Mouse (Mus musculus) ES-E14 (cell line): ENCODE data around the gene Rims1. TPM values are rescaled to one million over a fixed set of nuclear protein-coding genes. Genes with fewer than 3 reads are reported as not detected.

Experiments
- DNase-seq: peaks from one replicate; pipeline ENCODE4 v3.0.0-alpha.2; 2013; ENCODE audit warnings: low read depth, low spot score
- H3K27ac ChIP-seq: 2 replicates; pipeline ENCODE4 v1.5.1; 2012; ENCODE audit warnings: low read depth, mild to moderate bottlenecking, low read length, moderate library complexity, mixed read lengths; ENCODE audit not compliant: poor library complexity, insufficient read depth, severe bottlenecking
- H3K36me3 ChIP-seq: 2 replicates; pipeline ENCODE4 v1.6.1; 2012; ENCODE audit warnings: mild to moderate bottlenecking, low read length, moderate library complexity, mixed read lengths; ENCODE audit not compliant: control insufficient read depth, poor library complexity, insufficient read depth, severe bottlenecking
- H3K4me1 ChIP-seq, 2 experiments: fragments of 150-350 bp in 1 of 2; sonication (generic) in 1 of 2; 2 replicates each; pipeline ENCODE4 v1.6.1; 2012; ENCODE audit warnings: low read length in 2 of 2, mild to moderate bottlenecking in 1 of 2, mixed read lengths in 1 of 2; ENCODE audit not compliant: control insufficient read depth in 2 of 2, insufficient read depth in 2 of 2, poor library complexity in 1 of 2
- H3K4me3 ChIP-seq, 2 experiments: fragments of 150-350 bp in 1 of 2; sonication (generic) in 1 of 2; 2 replicates each; pipeline ENCODE4 v1.5.1; 2012; ENCODE audit warnings: low read length in 2 of 2, low read depth in 1 of 2, mild to moderate bottlenecking in 1 of 2, mixed read lengths in 1 of 2; ENCODE audit not compliant: insufficient read depth in 1 of 2, poor library complexity in 1 of 2, severe bottlenecking in 1 of 2
- H3K9ac ChIP-seq: 2 replicates; pipeline ENCODE4 v1.6.1; 2012; ENCODE audit warnings: low read depth, mild to moderate bottlenecking, low read length, mixed read lengths; ENCODE audit not compliant: poor library complexity, insufficient read depth, severe bottlenecking
- H3K9me3 ChIP-seq: fragments of 150-350 bp; sonication (generic); 2 replicates; pipeline ENCODE4 v1.6.1; 2012; ENCODE audit warnings: low read depth, mild to moderate bottlenecking, low read length; ENCODE audit not compliant: control insufficient read depth, insufficient read depth
- CHD2 ChIP-seq: IDR thresholded peaks from 2 replicates; pipeline ENCODE4 v1.6.1; 2014; ENCODE audit warnings: mild to moderate bottlenecking, low read depth, low read length, inconsistent platforms
- HCFC1 ChIP-seq: IDR thresholded peaks from 2 replicates; pipeline ENCODE4 v1.6.1; 2012; ENCODE audit warnings: low read length, inconsistent platforms, borderline replicate concordance; ENCODE audit not compliant: insufficient read depth
- MAFK ChIP-seq: IDR thresholded peaks from 2 replicates; pipeline ENCODE4 v1.6.1; 2014; ENCODE audit warnings: mild to moderate bottlenecking, low read depth, low read length, inconsistent platforms; ENCODE audit not compliant: insufficient read depth
- ZC3H11A ChIP-seq: IDR thresholded peaks from 2 replicates; pipeline ENCODE4 v1.6.1; 2012; ENCODE audit warnings: low read depth, mild to moderate bottlenecking, inconsistent platforms, low read length, borderline replicate concordance
- ZNF384 ChIP-seq: IDR thresholded peaks from 2 replicates; pipeline ENCODE4 v1.6.1; 2012; ENCODE audit warnings: low read depth, low read length, inconsistent platforms
- in situ Hi-C, 2 experiments: fragments of 600-800 bp; cut with MboI; formaldehyde crosslinking; loops; one replicate each; pipeline ENCODE4 v1.15.1; 2025; ENCODE audit warnings: low sequenced_read_pairs in 2 of 2, inconsistent platforms in 1 of 2; ENCODE audit not compliant: unreplicated experiment in 2 of 2
- total RNA-seq: library from RNA; depleted of rRNA; stranded (reverse); fragments of 300-350 nt; gene quantifications from 2 replicates; pipeline ENCODE4 v1.2.3, GENCODE M21; 2012

Rims1 gene
- total RNA-seq, 1 experiment, result 1.4 TPM

GRCm38 (mm10) chr1:22649432-22649831, 156.4 kb downstream of the Rims1 start:
- no peak overlapping the region for H3K27ac ChIP-seq
- no peaks in the 10 kb centered on the region for H3K4me1 ChIP-seq
- no peak overlapping the region for H3K9ac ChIP-seq
- in situ Hi-C loops, result no loop called here
- TF ChIP-seq CHD2 (no peak), MAFK (no peak), ZNF384 (no peak), HCFC1 (no peak)
- no peaks in the 10 kb centered on the region for H3K36me3 ChIP-seq
- H3K4me3 ChIP-seq, result no peak overlapping the region
- no peaks in the 10 kb centered on the region for H3K9me3 ChIP-seq
- DNase-seq, result no peak

- TF ChIP-seq ZC3H11A, result no peak
- TF ChIP-seq ZNF384, result no peak
- TF ChIP-seq MAFK, result no peak
- no peak for TF ChIP-seq HCFC1
- no peak for TF ChIP-seq CHD2
- H3K4me1 ChIP-seq, result no peaks in the 10 kb centered on the region
Measured at GRCm38 (mm10) chr1:22645257-22645656, 160.5 kb downstream of the Rims1 start.

GRCm38 (mm10) chr1:22640568-22640967, 165.2 kb downstream of the Rims1 start:
- DNase-seq, result no peak
- Histone ChIP-seq H3K9me3 (no peaks in the 10 kb centered on the region), H3K4me1 (no peaks in the 10 kb centered on the region), H3K27ac (no peak overlapping the region), H3K9ac (no peak overlapping the region), H3K4me3 (no peak overlapping the region), H3K36me3 (no peaks in the 10 kb centered on the region)
- TF ChIP-seq ZC3H11A (no peak), CHD2 (no peak), ZNF384 (no peak), HCFC1 (no peak)
- in situ Hi-C loops, result no loop called here

More at GRCm38 (mm10) chr1:22645257-22645656, 160.5 kb downstream of the Rims1 start:
- Histone ChIP-seq H3K36me3 (no peaks in the 10 kb centered on the region), H3K9me3 (no peaks in the 10 kb centered on the region), H3K9ac (no peak overlapping the region), H3K4me3 (no peak overlapping the region), H3K27ac (no peak overlapping the region)
- no peak for DNase-seq
- in situ Hi-C loops, result no loop called here

GRCm38 (mm10) chr1:22639702-22640101, 166.1 kb downstream of the Rims1 start:
- Histone ChIP-seq H3K27ac (no peak overlapping the region), H3K9ac (no peak overlapping the region), H3K4me1 (no peaks in the 10 kb centered on the region), H3K4me3 (no peak overlapping the region), H3K9me3 (no peaks in the 10 kb centered on the region), H3K36me3 (no peaks in the 10 kb centered on the region)
- in situ Hi-C loops, result no loop called here
- no peak for DNase-seq
- TF ChIP-seq ZNF384 (no peak), HCFC1 (no peak), MAFK (no peak), ZC3H11A (no peak), CHD2 (no peak)

GRCm38 (mm10) chr1:22633871-22634270, 171.9 kb downstream of the Rims1 start:
- H3K4me1 ChIP-seq, result no peaks in the 10 kb centered on the region
- H3K36me3 ChIP-seq, result no peaks in the 10 kb centered on the region
- in situ Hi-C loops, result no loop called here
- H3K27ac ChIP-seq, result no peak overlapping the region
- no peak overlapping the region for H3K4me3 ChIP-seq
- no peak overlapping the region for H3K9ac ChIP-seq
- no peak for TF ChIP-seq ZC3H11A
- TF ChIP-seq CHD2, result no peak
- TF ChIP-seq ZNF384, result no peak
- no peak for TF ChIP-seq HCFC1
- TF ChIP-seq MAFK, result no peak
- DNase-seq, result no peak
- H3K9me3 ChIP-seq, result no peaks in the 10 kb centered on the region
